Mouse (Mus musculus): ENCODE measurements around the gene Zfp831.

The Zfp831 gene

GRCm38 (mm10) chr2:174747182-174747581, 103.8 kb downstream of the Zfp831 start:
- no peak for DNase-seq

- no peak for DNase-seq
Measured at GRCm38 (mm10) chr2:174748381-174748780, 105.0 kb downstream of the Zfp831 start.

DNA sequence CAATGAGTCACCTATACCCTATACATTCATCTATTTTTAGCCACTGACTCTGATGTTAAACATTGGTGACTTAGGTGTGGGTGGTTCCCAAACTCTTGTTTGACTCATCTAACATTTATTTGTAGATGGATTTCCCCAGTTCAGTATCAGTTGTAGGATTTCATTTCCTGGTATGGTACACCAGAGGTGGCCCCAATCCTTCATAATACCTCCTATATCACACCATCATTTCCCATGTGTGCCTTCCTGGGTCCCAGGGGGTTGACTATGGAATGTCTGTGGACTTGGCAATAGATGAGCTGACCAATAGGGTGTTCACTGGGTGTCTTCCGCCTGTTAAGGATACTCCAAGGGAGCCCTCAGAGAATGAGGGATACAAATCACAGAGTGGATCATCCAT, 109.9 kb downstream of the Zfp831 start:
- no peak for DNase-seq

GRCm38 (mm10) chr2:174754231-174754630, 110.9 kb downstream of the Zfp831 start:
- no peak for DNase-seq

DNA sequence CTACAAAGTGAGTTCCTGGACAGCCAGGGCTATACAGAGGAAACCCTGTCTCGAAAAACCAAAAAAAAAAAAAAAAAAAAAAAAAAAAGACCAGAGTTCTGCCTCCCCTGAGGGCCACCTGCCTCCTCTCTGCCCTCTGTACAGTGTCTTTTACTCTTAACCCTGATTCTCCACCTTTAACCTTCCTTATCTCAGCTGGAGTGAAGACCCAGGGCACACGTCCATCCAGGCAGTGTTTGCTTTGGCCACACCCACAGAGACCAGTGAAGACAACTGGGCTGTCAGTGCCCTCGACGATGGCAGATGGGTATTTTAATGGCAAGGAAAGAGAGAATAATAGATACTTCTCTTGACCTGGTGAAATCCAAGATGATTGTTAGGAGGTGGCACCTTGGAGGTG, 115.9 kb downstream of the Zfp831 start:
- no peak for DNase-seq
